In genomic region chr6:116667382-116667781, GRCm38 (mm10) we compare ENCODE assay signal across 26 mouse cellular contexts. TPM values are rescaled to one million over a fixed set of nuclear protein-coding genes. Genes with fewer than 3 reads are reported as not detected.
DNase-seq lines count a peak whose midpoint lies in the region; ATAC-seq lines count a peak whose summit lies in the region.
"Had no signal": no experiment of that assay in that cellular context is flagged by ENCODE, and none has a peak within 500 bp of the region (broad histone marks: within the 10 kb centered on the region; RNA-seq: fewer than 3 reads in every experiment).

No protein-coding gene starts in this region.

- no peaks in the 10 kb centered on the region for H3K36me3 ChIP-seq in forebrain, embryonic 12.5 days (replicated peaks)
- H3K36me3 ChIP-seq in forebrain, embryonic 11.5 days (ENCODE audit: control insufficient read depth, insufficient read depth, low read length), result no peaks in the 10 kb centered on the region
- no peaks in the 10 kb centered on the region for H3K36me3 ChIP-seq in midbrain, embryonic 11.5 days (ENCODE audit: control insufficient read depth, insufficient read depth, low read length)
- no peaks in the 10 kb centered on the region for H3K36me3 ChIP-seq in midbrain, embryonic 16.5 days (ENCODE audit: control insufficient read depth, insufficient read depth, low read length)
- peaks cover 2% of the 10 kb centered on the region; the same call in 1 of the 2 replicates for H3K36me3 ChIP-seq in macrophage (ENCODE audit: inconsistent target)
- H3K36me3 ChIP-seq: embryonic facial prominence, embryonic 12.5 days; G1E; liver, embryonic 13.5 days; neural tube, embryonic 13.5 days had no signal

- ATAC-seq in forebrain, embryonic 12.5 days (ENCODE audit: low FRiP score), result no peak
- ATAC-seq in forebrain, embryonic 11.5 days (replicated peaks; ENCODE audit: low FRiP score), result no peak
- ATAC-seq in midbrain, embryonic 11.5 days (ENCODE audit: low FRiP score), result no peak
- no peak for ATAC-seq in midbrain, embryonic 16.5 days
- ATAC-seq: activated CD4-positive, CD25-positive, alpha-beta regulatory T cell, adult 4 months; forebrain, postnatal 0 days had no signal

- H3K4me3 ChIP-seq in forebrain, embryonic 12.5 days (replicated peaks), result no peak overlapping the region
- no peak overlapping the region for H3K4me3 ChIP-seq in forebrain, embryonic 11.5 days (ENCODE audit: low read depth, low read length)
- H3K4me3 ChIP-seq in midbrain, embryonic 11.5 days (ENCODE audit: low read depth, low read length), result no peak overlapping the region
- H3K4me3 ChIP-seq in midbrain, embryonic 16.5 days (ENCODE audit: low read depth, low read length), result no peak overlapping the region
- no peak overlapping the region for H3K4me3 ChIP-seq in macrophage (ENCODE audit: inconsistent target)
- H3K4me3 ChIP-seq: embryonic facial prominence, embryonic 12.5 days; left cerebral cortex, adult 2 months; liver, embryonic 13.5 days; megakaryocyte, embryonic 14.5 days; neural tube, embryonic 13.5 days had no signal

- WGBS in forebrain, embryonic 12.5 days, result 67% methylated on average over 3 of the region's 3 CpGs
- WGBS in forebrain, embryonic 11.5 days, result 75% methylated on average over 3 of the region's 3 CpGs
- WGBS in midbrain, embryonic 11.5 days, result 63% methylated on average over 3 of the region's 3 CpGs
- WGBS in midbrain, embryonic 16.5 days, result 46% methylated on average over 3 of the region's 3 CpGs
- 73% methylated on average over 3 of the region's 3 CpGs for WGBS in macrophage (ENCODE audit: missing documents)

- no peaks in the 10 kb centered on the region for H3K9me3 ChIP-seq in forebrain, embryonic 12.5 days
- no peaks in the 10 kb centered on the region for H3K9me3 ChIP-seq in forebrain, embryonic 11.5 days (ENCODE audit: control insufficient read depth, low read length)
- H3K9me3 ChIP-seq in midbrain, embryonic 11.5 days (ENCODE audit: control insufficient read depth, low read length), result no peaks in the 10 kb centered on the region
- H3K9me3 ChIP-seq in midbrain, embryonic 16.5 days (replicated peaks; ENCODE audit: control insufficient read depth, low read length, poor library complexity, severe bottlenecking), result no peaks in the 10 kb centered on the region
- H3K9me3 ChIP-seq: embryonic facial prominence, embryonic 12.5 days; liver, embryonic 13.5 days; megakaryocyte, embryonic 14.5 days; neural tube, embryonic 13.5 days had no signal

- H3K79me2 ChIP-seq in macrophage (ENCODE audit: inconsistent target), result peaks cover 100% of the 10 kb centered on the region

- H3K27me3 ChIP-seq in forebrain, embryonic 12.5 days, result peaks cover 15% of the 10 kb centered on the region; the same call in 1 of the 2 replicates
- H3K27me3 ChIP-seq in forebrain, embryonic 11.5 days (ENCODE audit: control insufficient read depth, insufficient read depth, low read length), result 0 out of 2 replicates have a peak, but pooled peaks cover 2% of the 10 kb centered on the region
- no peaks in the 10 kb centered on the region for H3K27me3 ChIP-seq in midbrain, embryonic 11.5 days (ENCODE audit: control insufficient read depth, insufficient read depth, low read length)
- 0 out of 2 replicates have a peak, but pooled peaks cover 3% of the 10 kb centered on the region for H3K27me3 ChIP-seq in midbrain, embryonic 16.5 days (ENCODE audit: control insufficient read depth, insufficient read depth, low read depth, low read length)

- H3K4me2 ChIP-seq in forebrain, embryonic 12.5 days, result no peak overlapping the region
- H3K4me2 ChIP-seq in forebrain, embryonic 11.5 days (ENCODE audit: low read depth, low read length, severe bottlenecking), result no peak overlapping the region
- no peak overlapping the region for H3K4me2 ChIP-seq in midbrain, embryonic 11.5 days
- H3K4me2 ChIP-seq in midbrain, embryonic 16.5 days (ENCODE audit: low read length), result no peak overlapping the region
- H3K4me2 ChIP-seq: embryonic facial prominence, embryonic 12.5 days; liver, embryonic 13.5 days; neural tube, embryonic 13.5 days had no signal

- peaks cover 53% of the 10 kb centered on the region for H3K4me1 ChIP-seq in forebrain, embryonic 12.5 days
- H3K4me1 ChIP-seq in forebrain, embryonic 11.5 days (replicated peaks; ENCODE audit: control insufficient read depth, insufficient read depth, low read length), result peaks cover 20% of the 10 kb centered on the region
- peaks cover 42% of the 10 kb centered on the region for H3K4me1 ChIP-seq in midbrain, embryonic 11.5 days (ENCODE audit: control insufficient read depth, insufficient read depth, low read length)
- H3K4me1 ChIP-seq in midbrain, embryonic 16.5 days (ENCODE audit: control insufficient read depth, insufficient read depth, low read length), result peaks cover 7% of the 10 kb centered on the region; the same call in 1 of the 2 replicates
- H3K4me1 ChIP-seq: embryonic facial prominence, embryonic 12.5 days had no signal

- H3K9ac ChIP-seq in forebrain, embryonic 12.5 days, result no peak overlapping the region
- H3K9ac ChIP-seq in forebrain, embryonic 11.5 days (ENCODE audit: low read length), result no peak overlapping the region
- H3K9ac ChIP-seq in midbrain, embryonic 11.5 days (ENCODE audit: low read length), result no peak overlapping the region
- no peak overlapping the region for H3K9ac ChIP-seq in midbrain, embryonic 16.5 days (ENCODE audit: low read depth, low read length)
- H3K9ac ChIP-seq: embryonic facial prominence, embryonic 12.5 days; forebrain, postnatal 0 days; liver, embryonic 13.5 days; neural tube, embryonic 13.5 days had no signal

- DNase-seq in forebrain, embryonic 11.5 days (ENCODE audit: low spot score), result no peak
- DNase-seq in midbrain, embryonic 11.5 days (ENCODE audit: low spot score, missing footprints), result no peak
- peak; percentile 38 for DNase-seq in ZHBTc4 (ENCODE audit: low read depth, low spot score)
- DNase-seq in cerebellum, postnatal 25 days, result no peak
- DNase-seq in spleen, postnatal 10 days (ENCODE audit: low spot score in 2 of 2), result no peak
- DNase-seq: adrenal gland, adult 8-10 months; cerebellum, adult 18-20 months; cerebellum, postnatal 14 days; forebrain, postnatal 0 days; gastrocnemius, postnatal 36 days; heart, postnatal 36 days; kidney, adult 2 months; kidney, postnatal 10 days; liver, embryonic 13.5 days; lung, adult 2 months; lung, postnatal 14 days; thymus, adult 18-20 months had no signal

- H3K27ac ChIP-seq in forebrain, embryonic 12.5 days, result 0 out of 2 replicates have a peak overlapping the region, but pooled peaks have one; percentile 11
- H3K27ac ChIP-seq in forebrain, embryonic 11.5 days (ENCODE audit: low read depth, low read length), result no peak overlapping the region
- peak overlapping the region; percentile 60 for H3K27ac ChIP-seq in midbrain, embryonic 11.5 days (ENCODE audit: low read depth, low read length)
- no peak overlapping the region for H3K27ac ChIP-seq in midbrain, embryonic 16.5 days (ENCODE audit: low read length)
- H3K27ac ChIP-seq in macrophage, result peak overlapping the region; percentile 83; the same call in 1 of the 2 replicates
- H3K27ac ChIP-seq: embryonic facial prominence, embryonic 12.5 days; left cerebral cortex, adult 2 months; liver, embryonic 13.5 days; neural tube, embryonic 13.5 days had no signal

RNA-seq across cellular contexts. Expression of gene Rassf4, which starts 6.4 kb away (rescaled TPM):
- polyA plus RNA-seq in forebrain, embryonic 12.5 days (2016; fragmentation: Nextera tagmentation; extraction: Ambion mirVana), result 17.1 and 19.9 TPM in 2 replicates
- polyA plus RNA-seq in forebrain, embryonic 11.5 days (2014; fragmentation: Nextera tagmentation; extraction: Ambion mirVana), result 20.7 and 22.7 TPM in 2 replicates
- 41.2 and 42.6 TPM in 2 replicates for polyA plus RNA-seq in midbrain, embryonic 11.5 days (2014; fragmentation: Nextera tagmentation; extraction: Ambion mirVana)
- 8.3 and 8.7 TPM in 2 replicates for polyA plus RNA-seq in midbrain, embryonic 16.5 days (2015; fragmentation: Nextera tagmentation; extraction: Ambion mirVana)
- total RNA-seq in macrophage (2018; cell fraction: chromatin; rRNA removed), result 1,000 to 10,000 TPM in 14 of 26 experiments, 100 to 1,000 TPM in 12; 300 to 1,852 (median 1,057) TPM
- total RNA-seq in macrophage (2018; cell fraction: cytosol; rRNA removed), result 100 to 1,000 TPM; 151 to 601 (median 347) TPM
- total RNA-seq in macrophage (2018; cell fraction: nucleus; rRNA removed), result 1,000 to 10,000 TPM in 4 of 26 experiments, 100 to 1,000 TPM in 22; 147 to 1,472 (median 838) TPM
- polyA plus RNA-seq in macrophage (2018), result 48.6 to 217 TPM (median 138 TPM) in 3 replicates
- polyA plus RNA-seq: G1E had no signal

RNA-seq across cellular contexts. Expression of gene Depp1, which starts 17.0 kb away (rescaled TPM):
- 4.2 and 4.8 TPM in 2 replicates for polyA plus RNA-seq in forebrain, embryonic 12.5 days (2016; fragmentation: Nextera tagmentation; extraction: Ambion mirVana)
- 3.9 and 5.0 TPM in 2 replicates for polyA plus RNA-seq in forebrain, embryonic 11.5 days (2014; fragmentation: Nextera tagmentation; extraction: Ambion mirVana)
- polyA plus RNA-seq in midbrain, embryonic 11.5 days (2014; fragmentation: Nextera tagmentation; extraction: Ambion mirVana), result 6.5 and 6.8 TPM in 2 replicates
- polyA plus RNA-seq in midbrain, embryonic 16.5 days (2015; fragmentation: Nextera tagmentation; extraction: Ambion mirVana), result 8.4 and 10.8 TPM in 2 replicates
- 1 to 10 TPM in 9 of 26 experiments, under 1 TPM in 7, not detected in 10; 0.64 to 2.0 (median 1.4) TPM for total RNA-seq in macrophage (2018; cell fraction: chromatin; rRNA removed)
- under 1 TPM in 12 of 26 experiments, not detected in 14; 0.17 to 0.85 (median 0.64) TPM for total RNA-seq in macrophage (2018; cell fraction: cytosol; rRNA removed)
- total RNA-seq in macrophage (2018; cell fraction: nucleus; rRNA removed), result 1 to 10 TPM in 3 of 26 experiments, under 1 TPM in 9, not detected in 14; 0.36 to 1.6 (median 0.72) TPM
- polyA plus RNA-seq in macrophage (2018), result 0.10 TPM in 1 of 3 replicates, not detected in the others
- total RNA-seq: G1E had no signal
- polyA plus RNA-seq: G1E had no signal

RNA-seq across cellular contexts. Expression of gene Zfp422, which starts 38.6 kb away (rescaled TPM):
- 316 and 342 TPM in 2 replicates for polyA plus RNA-seq in forebrain, embryonic 12.5 days (2016; fragmentation: Nextera tagmentation; extraction: Ambion mirVana)
- 351 and 359 TPM in 2 replicates for polyA plus RNA-seq in forebrain, embryonic 11.5 days (2014; fragmentation: Nextera tagmentation; extraction: Ambion mirVana)
- 369 and 397 TPM in 2 replicates for polyA plus RNA-seq in midbrain, embryonic 11.5 days (2014; fragmentation: Nextera tagmentation; extraction: Ambion mirVana)
- polyA plus RNA-seq in midbrain, embryonic 16.5 days (2015; fragmentation: Nextera tagmentation; extraction: Ambion mirVana), result 135 and 158 TPM in 2 replicates
- total RNA-seq in macrophage (2018; cell fraction: chromatin; rRNA removed), result 10 to 100 TPM in 6 of 26 experiments, 1 to 10 TPM in 20; 3.0 to 21.1 (median 7.1) TPM
- 10 to 100 TPM in 18 of 26 experiments, 1 to 10 TPM in 8; 6.4 to 17.0 (median 10.7) TPM for total RNA-seq in macrophage (2018; cell fraction: cytosol; rRNA removed)
- 10 to 100 TPM in 25 of 26 experiments, 1 to 10 TPM in 1; 8.7 to 28.5 (median 14.8) TPM for total RNA-seq in macrophage (2018; cell fraction: nucleus; rRNA removed)
- polyA plus RNA-seq in macrophage (2018), result 14.8 to 18.3 TPM (median 15.1 TPM) in 3 replicates
- polyA plus RNA-seq: G1E had no signal

RNA-seq across cellular contexts. Expression of gene Tmem72, which starts 49.3 kb away (rescaled TPM):
- 0.11 and 0.14 TPM in 2 replicates for polyA plus RNA-seq in forebrain, embryonic 12.5 days (2016; fragmentation: Nextera tagmentation; extraction: Ambion mirVana)
- polyA plus RNA-seq in forebrain, embryonic 11.5 days (2014; fragmentation: Nextera tagmentation; extraction: Ambion mirVana), result 0.07 and 0.11 TPM in 2 replicates
- polyA plus RNA-seq in midbrain, embryonic 11.5 days (2014; fragmentation: Nextera tagmentation; extraction: Ambion mirVana), result 0.08 and 0.10 TPM in 2 replicates
- polyA plus RNA-seq in midbrain, embryonic 16.5 days (2015; fragmentation: Nextera tagmentation; extraction: Ambion mirVana), result 0.42 and 0.75 TPM in 2 replicates
- under 1 TPM; 0.22 to 0.77 (median 0.55) TPM for total RNA-seq in macrophage (2018; cell fraction: chromatin; rRNA removed)
- under 1 TPM in 18 of 26 experiments, not detected in 8; under 0.01 to 0.08 (median under 0.01) TPM for total RNA-seq in macrophage (2018; cell fraction: cytosol; rRNA removed)
- total RNA-seq in macrophage (2018; cell fraction: nucleus; rRNA removed), result 1 to 10 TPM in 1 of 26 experiments, under 1 TPM in 25; 0.22 to 1.0 (median 0.36) TPM
- under 0.01 TPM in 1 of 3 replicates, not detected in the others for polyA plus RNA-seq in macrophage (2018)
- polyA plus RNA-seq: G1E had no signal

Comparison
In these comparisons a context has a peak if more than half of its experiments do, and no peak if none do; other contexts are left out.
1. H3K27ac ChIP-seq: peak in forebrain, embryonic 12.5 days (single experiment), midbrain, embryonic 11.5 days (single experiment) and macrophage (single experiment); none in forebrain, embryonic 11.5 days (single experiment) and midbrain, embryonic 16.5 days (single experiment).